Mouse (Mus musculus) heart, postnatal 4 days (tissue): ENCODE measurements at regions not wholly inside any gene's neighbourhood (a gene's known extent, or its start where the extent isn't known, plus 50 kb on each side); places are given as distances from the start of the nearest gene placed in this dataset.

Experiments used
- DNase-seq: peaks from one replicate; pipeline ENCODE4 v3.0.0; 2021

DNA sequence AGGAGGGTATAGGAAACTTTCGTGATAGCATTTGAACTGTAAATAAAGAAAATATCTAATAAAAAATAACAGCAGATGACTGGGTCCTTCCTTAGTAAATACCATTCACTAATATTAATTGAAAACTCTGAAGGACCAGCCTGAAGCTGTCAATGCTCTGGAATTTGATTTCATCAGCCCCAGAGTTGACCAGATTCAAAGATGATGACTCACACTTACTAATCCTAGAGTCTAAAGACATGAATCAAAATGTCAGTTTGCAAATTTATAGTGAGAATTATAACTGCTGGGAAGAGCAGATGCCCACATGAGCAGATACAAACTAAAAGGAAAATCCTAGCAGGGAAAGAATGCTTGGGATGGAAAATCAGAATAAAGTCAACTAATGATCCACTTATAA lies 77.8 kb upstream of the Tac1 start:
- DNase-seq: no peak

DNA sequence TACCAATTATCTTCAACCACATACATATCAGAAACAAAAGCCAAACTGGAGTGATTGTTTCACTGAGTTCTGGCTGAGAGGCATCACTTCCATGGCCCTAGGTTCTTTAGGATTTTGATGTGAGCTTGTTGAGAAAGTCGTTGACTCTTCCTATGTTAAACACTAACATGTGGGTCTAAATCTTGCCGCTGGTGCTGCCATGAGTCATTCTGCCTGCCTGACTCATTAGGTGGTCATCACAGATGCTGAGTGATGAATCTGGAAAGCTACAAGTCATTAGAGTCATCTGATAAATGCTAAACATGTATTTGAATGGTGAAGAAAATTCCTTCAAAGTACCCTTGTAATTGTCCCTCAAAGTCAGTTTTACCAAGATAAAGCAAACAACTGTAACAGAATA lies 60.4 kb upstream of the Tac1 start:
- no peak for DNase-seq

DNA sequence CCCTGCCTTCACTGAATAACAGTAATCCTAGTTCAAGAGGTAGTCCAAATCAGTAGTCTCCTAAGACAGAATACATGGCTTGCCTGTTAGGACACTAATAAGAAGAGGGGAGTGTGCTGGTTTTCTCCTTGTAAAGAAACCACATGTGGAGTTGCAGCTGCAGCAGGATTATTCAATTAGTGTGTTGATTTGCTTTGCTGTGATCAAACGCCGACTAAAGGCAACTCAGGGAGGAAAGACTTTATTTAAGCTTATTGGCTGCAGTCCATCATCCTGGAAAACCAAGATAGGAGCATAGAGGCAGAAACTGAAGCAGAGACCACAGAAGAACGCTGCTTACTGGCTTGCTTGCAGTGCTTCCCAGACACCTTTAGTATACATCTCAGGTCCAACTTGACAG lies 57.9 kb upstream of the Tac1 start:
- DNase-seq: no peak
